Mouse (Mus musculus) lung, postnatal 0 days (tissue): ENCODE measurements at regions not wholly inside any gene's neighbourhood (a gene's known extent, or its start where the extent isn't known, plus 50 kb on each side); places are given as distances from the start of the nearest gene placed in this dataset.

Experiments
- CTCF ChIP-seq: IDR thresholded peaks from 2 replicates; pipeline ENCODE4 v1.5.1; 2016; ENCODE audit warnings: antibody characterized with exemption, mild to moderate bottlenecking
- EP300 ChIP-seq: IDR thresholded peaks from 2 replicates; pipeline ENCODE4 v1.6.1; 2016; ENCODE audit warnings: antibody characterized with exemption, mild to moderate bottlenecking, control low read depth

DNA sequence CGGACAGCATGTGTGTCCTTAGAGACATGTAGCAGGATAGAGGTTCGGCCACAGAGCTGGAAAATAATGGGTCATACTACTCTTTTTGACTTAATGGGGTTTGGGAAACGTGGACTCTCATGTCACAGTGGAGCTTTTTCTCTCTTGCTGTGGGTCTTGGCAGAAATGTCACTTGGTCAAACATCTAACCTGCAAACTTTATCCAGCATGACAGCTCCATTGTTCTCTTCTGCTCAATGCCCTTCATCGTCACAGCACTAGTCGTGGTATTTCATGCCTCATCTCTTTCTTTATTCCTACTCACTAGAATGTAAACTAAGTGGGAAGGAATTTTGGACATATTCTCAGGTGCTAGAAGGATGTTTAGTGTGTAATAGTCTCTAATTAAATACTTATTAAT lies 171.9 kb upstream of the Steap4 start:
- TF ChIP-seq CTCF: no peak
- TF ChIP-seq EP300: no peak
